Mouse (Mus musculus): ENCODE measurements around the gene Narf.

- TF ChIP-seq CTCF (IDR thresholded peaks at IDR 0.05; ENCODE audit: low read depth) (no peak), EP300 (IDR thresholded peaks at IDR 0.05; ENCODE audit: low read depth) (no peak)
Measured at GRCm38 (mm10) chr11:121189681-121190080, 47.4 kb upstream of the Narf start.
